Mouse (Mus musculus) liver, embryonic 14.5 days (tissue): ENCODE data around the gene Gm49368.

Experiments used
- CTCF ChIP-seq: IDR thresholded peaks from 2 replicates; pipeline ENCODE4 v1.5.1; 2016; ENCODE audit warnings: antibody characterized with exemption, low read depth, control low read depth
- EP300 ChIP-seq: IDR thresholded peaks from 2 replicates; pipeline ENCODE4 v1.6.1; 2016; ENCODE audit warnings: antibody characterized with exemption, low read depth

DNA sequence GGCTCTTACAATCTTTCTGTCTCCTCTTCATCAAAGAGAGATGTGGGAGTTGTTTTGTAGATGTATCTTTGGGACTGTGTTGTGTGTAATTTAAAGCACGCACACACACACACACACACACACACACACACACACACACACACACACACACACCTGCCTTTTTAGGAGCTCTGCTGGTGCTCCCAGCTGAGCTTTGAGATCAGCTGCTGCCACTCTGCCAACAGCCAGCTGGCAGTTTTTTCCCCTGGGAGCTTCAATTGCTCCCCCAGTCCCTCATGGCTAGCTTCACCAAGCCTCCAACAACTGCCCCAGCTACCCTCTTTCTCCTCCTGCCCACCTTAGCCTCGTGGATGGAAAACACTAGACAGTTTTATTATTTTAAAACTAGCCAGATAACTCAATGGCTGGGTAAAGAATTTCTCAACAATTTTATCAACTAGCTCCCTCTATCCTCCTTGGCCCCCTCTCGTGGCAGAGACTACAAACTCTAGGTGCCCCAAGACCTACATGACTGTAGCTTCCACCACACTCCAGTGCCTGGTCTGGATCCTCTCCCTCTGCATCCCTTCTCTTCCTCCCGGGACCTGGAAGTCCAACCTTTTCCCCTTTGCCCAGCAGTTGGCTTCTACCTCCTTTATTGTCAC lies 18.2 kb upstream of the Gm49368 start:
- no peak for TF ChIP-seq EP300
- TF ChIP-seq CTCF: no peak
